Mouse (Mus musculus): ENCODE data around the gene Cdk14. TPM values are rescaled to one million over a fixed set of nuclear protein-coding genes. Genes with fewer than 3 reads are reported as not detected.
A peak's percentile ranks its signal among the peaks of the same experiment; 100 is the strongest.

Cdk14 gene
- total and polyA plus RNA-seq, 2 experiments from 2014 or later: 53.0 to 63.9 TPM

GRCm38 (mm10) chr5:5260309-5260708 is 159.8 kb downstream of the Cdk14 start:
- ATAC-seq (no peak), DNase-seq (ENCODE audit: low spot score) (no peak)
- Histone ChIP-seq H3K4me1 (ENCODE audit: insufficient read depth, low read length) (no peaks in the 10 kb centered on the region), H3K9ac (replicated peaks; ENCODE audit: low read length) (no peak overlapping the region), H3K4me2 (ENCODE audit: low read depth, low read length) (no peak overlapping the region), H3K4me3 (ENCODE audit: low read length) (no peak overlapping the region), H3K27ac (no peak overlapping the region), H3K36me3 (ENCODE audit: insufficient read depth, low read length) (no peaks in the 10 kb centered on the region), H3K9me3 (ENCODE audit: low read length) (no peaks in the 10 kb centered on the region), H3K27me3 (ENCODE audit: insufficient read depth, low read length) (no peaks in the 10 kb centered on the region)
- TF ChIP-seq CTCF (IDR thresholded peaks at IDR 0.05; ENCODE audit: low read depth): no peak
- 65% methylated on average over 7 of the region's 7 CpGs for WGBS

- no peak overlapping the region for H3K4me3 ChIP-seq (ENCODE audit: low read length)
- no peak for TF ChIP-seq CTCF (IDR thresholded peaks at IDR 0.05; ENCODE audit: low read depth)
- DNase-seq (ENCODE audit: low spot score): no peak
- no peak overlapping the region for H3K4me2 ChIP-seq (ENCODE audit: low read depth, low read length)
- H3K4me1 ChIP-seq (ENCODE audit: insufficient read depth, low read length): no peaks in the 10 kb centered on the region
- no peak overlapping the region for H3K9ac ChIP-seq (replicated peaks; ENCODE audit: low read length)
- no peak for ATAC-seq
- no peaks in the 10 kb centered on the region for H3K9me3 ChIP-seq (ENCODE audit: low read length)
- H3K27me3 ChIP-seq (ENCODE audit: insufficient read depth, low read length): no peaks in the 10 kb centered on the region
- 89% methylated on average over 6 of the region's 6 CpGs for WGBS
- H3K27ac ChIP-seq: no peak overlapping the region
- H3K36me3 ChIP-seq (ENCODE audit: insufficient read depth, low read length): no peaks in the 10 kb centered on the region
Observed at GRCm38 (mm10) chr5:5254391-5254790, 165.7 kb downstream of the Cdk14 start.

GRCm38 (mm10) chr5:5253177-5253576 is 166.9 kb downstream of the Cdk14 start:
- H3K27me3 ChIP-seq (ENCODE audit: insufficient read depth, low read length): no peaks in the 10 kb centered on the region
- no peak for ATAC-seq

GRCm38 (mm10) chr5:5247671-5248070 is 172.4 kb downstream of the Cdk14 start:
- Histone ChIP-seq H3K27ac (no peak overlapping the region), H3K9ac (replicated peaks; ENCODE audit: low read length) (no peak overlapping the region), H3K36me3 (ENCODE audit: insufficient read depth, low read length) (no peaks in the 10 kb centered on the region), H3K27me3 (ENCODE audit: insufficient read depth, low read length) (no peaks in the 10 kb centered on the region), H3K4me1 (ENCODE audit: insufficient read depth, low read length) (no peaks in the 10 kb centered on the region), H3K9me3 (ENCODE audit: low read length) (no peaks in the 10 kb centered on the region), H3K4me2 (ENCODE audit: low read depth, low read length) (no peak overlapping the region), H3K4me3 (ENCODE audit: low read length) (no peak overlapping the region)
- DNase-seq (ENCODE audit: low spot score): no peak
- no peak for ATAC-seq
- WGBS: 95% methylated on average over 6 of the region's 6 CpGs
- no peak for TF ChIP-seq CTCF (IDR thresholded peaks at IDR 0.05; ENCODE audit: low read depth)

More at GRCm38 (mm10) chr5:5253177-5253576, 166.9 kb downstream of the Cdk14 start:
- no peak for TF ChIP-seq CTCF (IDR thresholded peaks at IDR 0.05; ENCODE audit: low read depth)
- no peak for DNase-seq (ENCODE audit: low spot score)
- Histone ChIP-seq H3K4me3 (ENCODE audit: low read length) (no peak overlapping the region), H3K9me3 (ENCODE audit: low read length) (no peaks in the 10 kb centered on the region), H3K4me2 (ENCODE audit: low read depth, low read length) (no peak overlapping the region), H3K36me3 (ENCODE audit: insufficient read depth, low read length) (no peaks in the 10 kb centered on the region), H3K4me1 (ENCODE audit: insufficient read depth, low read length) (no peaks in the 10 kb centered on the region), H3K27ac (no peak overlapping the region), H3K9ac (replicated peaks; ENCODE audit: low read length) (no peak overlapping the region)
- WGBS: 95% methylated on average over 3 of the region's 3 CpGs

GRCm38 (mm10) chr5:5246534-5247175 is 173.5 kb downstream of the Cdk14 start:
- no peaks in the 10 kb centered on the region for H3K9me3 ChIP-seq (ENCODE audit: low read length)
- 100% methylated on average over 2 of the region's 2 CpGs for WGBS
- H3K27me3 ChIP-seq (ENCODE audit: insufficient read depth, low read length): no peaks in the 10 kb centered on the region
- TF ChIP-seq CTCF (IDR thresholded peaks at IDR 0.05; ENCODE audit: low read depth): no peak
- H3K9ac ChIP-seq (replicated peaks; ENCODE audit: low read length): no peak overlapping the region
- no peaks in the 10 kb centered on the region for H3K4me1 ChIP-seq (ENCODE audit: insufficient read depth, low read length)
- H3K4me3 ChIP-seq (ENCODE audit: low read length): no peak overlapping the region
- no peak overlapping the region for H3K4me2 ChIP-seq (ENCODE audit: low read depth, low read length)
- DNase-seq (ENCODE audit: low spot score) (no peak), ATAC-seq (0 out of 2 replicates have a peak, but pooled peaks have one; percentile 15)
- H3K36me3 ChIP-seq (ENCODE audit: insufficient read depth, low read length): no peaks in the 10 kb centered on the region
- H3K27ac ChIP-seq: no peak overlapping the region

- H3K4me1 ChIP-seq (ENCODE audit: insufficient read depth, low read length): no peaks in the 10 kb centered on the region
- H3K4me3 ChIP-seq (ENCODE audit: low read length): no peak overlapping the region
- H3K27me3 ChIP-seq (ENCODE audit: insufficient read depth, low read length): no peaks in the 10 kb centered on the region
- no peak overlapping the region for H3K9ac ChIP-seq (replicated peaks; ENCODE audit: low read length)
- H3K27ac ChIP-seq: no peak overlapping the region
- ATAC-seq: no peak
- no peaks in the 10 kb centered on the region for H3K36me3 ChIP-seq (ENCODE audit: insufficient read depth, low read length)
- H3K4me2 ChIP-seq (ENCODE audit: low read depth, low read length): no peak overlapping the region
- no peak for TF ChIP-seq CTCF (IDR thresholded peaks at IDR 0.05; ENCODE audit: low read depth)
- 93% methylated on average over 7 of the region's 7 CpGs for WGBS
- H3K9me3 ChIP-seq (ENCODE audit: low read length): no peaks in the 10 kb centered on the region
- no peak for DNase-seq (ENCODE audit: low spot score)
Observed at GRCm38 (mm10) chr5:5245182-5245581, 174.9 kb downstream of the Cdk14 start.

- Histone ChIP-seq H3K4me1 (ENCODE audit: insufficient read depth, low read length) (no peaks in the 10 kb centered on the region), H3K36me3 (ENCODE audit: insufficient read depth, low read length) (no peaks in the 10 kb centered on the region), H3K9me3 (ENCODE audit: low read length) (no peaks in the 10 kb centered on the region), H3K27ac (no peak overlapping the region), H3K27me3 (ENCODE audit: insufficient read depth, low read length) (no peaks in the 10 kb centered on the region), H3K4me3 (ENCODE audit: low read length) (no peak overlapping the region), H3K9ac (replicated peaks; ENCODE audit: low read length) (no peak overlapping the region), H3K4me2 (ENCODE audit: low read depth, low read length) (no peak overlapping the region)
- DNase-seq (ENCODE audit: low spot score) (no peak), ATAC-seq (no peak)
- TF ChIP-seq CTCF (IDR thresholded peaks at IDR 0.05; ENCODE audit: low read depth): no peak
Observed at GRCm38 (mm10) chr5:5243648-5244047, 176.5 kb downstream of the Cdk14 start.
